Mouse (Mus musculus) myocyte (in vitro differentiated cells): ENCODE results near the gene Coa4. TPM values are rescaled to one million over a fixed set of nuclear protein-coding genes. Genes with fewer than 3 reads are reported as not detected.

ENCODE experiments used
- H3K27me3 ChIP-seq: one replicate; pipeline ENCODE4 v1.6.1; 2011; ENCODE audit not compliant: control insufficient read depth, insufficient read depth, insufficient read length
- H3K36me3 ChIP-seq: one replicate; pipeline ENCODE4 v1.6.1; 2011; ENCODE audit not compliant: control insufficient read depth, insufficient read depth
- H3K4me2 ChIP-seq: one replicate; pipeline ENCODE4 v1.6.1; 2011; ENCODE audit warnings: low read depth, control low read depth
- H3K4me3 ChIP-seq: one replicate; pipeline ENCODE4 v1.5.1; 2011; ENCODE audit warnings: mild to moderate bottlenecking, control low read depth, moderate library complexity
- H3K79me2 ChIP-seq: one replicate; pipeline ENCODE4 v1.6.1; 2011; ENCODE audit not compliant: control insufficient read depth, insufficient read depth
- H3ac ChIP-seq: one replicate; pipeline ENCODE4 v1.6.1; 2011; ENCODE audit not compliant: control insufficient read depth, insufficient read length
- CEBPB ChIP-seq: IDR thresholded peaks from 2 replicates; pipeline ENCODE4 v1.6.1; 2011; ENCODE audit warnings: mild to moderate bottlenecking, moderate library complexity; ENCODE audit not compliant: poor library complexity, insufficient read depth, severe bottlenecking
- E2F4 ChIP-seq: IDR thresholded peaks from one replicate; pipeline ENCODE4 v1.6.1; 2011; ENCODE audit warnings: mild to moderate bottlenecking, control low read depth, moderate library complexity; ENCODE audit not compliant: insufficient read depth
- MAX ChIP-seq: IDR thresholded peaks from one replicate; pipeline ENCODE4 v1.6.1; 2011; ENCODE audit warnings: low read depth, mild to moderate bottlenecking, control low read depth
- MYOD1 ChIP-seq, 3 experiments: IDR thresholded peaks; one replicate each; pipeline ENCODE4 v1.6.1; 2011; ENCODE audit warnings: control low read depth in 2 of 3, low read depth in 2 of 3, mild to moderate bottlenecking in 2 of 3, moderate library complexity in 1 of 3; ENCODE audit not compliant: insufficient read length in 2 of 3, control insufficient read depth in 1 of 3
- MYOG ChIP-seq, 3 experiments: IDR thresholded peaks; one replicate each; pipeline ENCODE4 v1.6.1; 2011; ENCODE audit warnings: control low read depth in 2 of 3, low read depth in 2 of 3, mild to moderate bottlenecking in 2 of 3; ENCODE audit not compliant: insufficient read length in 2 of 3, control insufficient read depth in 1 of 3, insufficient read depth in 1 of 3
- POLR2A ChIP-seq: IDR thresholded peaks from one replicate; pipeline ENCODE4 v1.6.1; 2011; ENCODE audit warnings: low read depth, mild to moderate bottlenecking, control low read depth, moderate library complexity; ENCODE audit not compliant: insufficient read length
- POLR2AphosphoS2 ChIP-seq: IDR thresholded peaks from one replicate; pipeline ENCODE4 v1.6.1; 2011; ENCODE audit warnings: low read depth, control low read depth; ENCODE audit not compliant: insufficient read length
- REST ChIP-seq: IDR thresholded peaks from one replicate; pipeline ENCODE4 v1.6.1; 2011; ENCODE audit warnings: mild to moderate bottlenecking, control low read depth, moderate library complexity; ENCODE audit not compliant: insufficient read depth, insufficient read length
- SRF ChIP-seq: IDR thresholded peaks from one replicate; pipeline ENCODE4 v1.6.1; 2011; ENCODE audit warnings: low read depth; ENCODE audit not compliant: control insufficient read depth, insufficient read length
- TCF12 ChIP-seq: IDR thresholded peaks from one replicate; pipeline ENCODE4 v1.6.1; 2011; ENCODE audit warnings: mild to moderate bottlenecking, control low read depth; ENCODE audit not compliant: poor library complexity, insufficient read depth, severe bottlenecking
- TCF3 ChIP-seq: IDR thresholded peaks from one replicate; pipeline ENCODE4 v1.6.1; 2011; ENCODE audit warnings: low read depth, control low read depth; ENCODE audit not compliant: insufficient read length
- USF1 ChIP-seq: IDR thresholded peaks from one replicate; pipeline ENCODE4 v1.6.1; 2011; ENCODE audit warnings: low read depth, mild to moderate bottlenecking, control low read depth, moderate library complexity
- polyA plus RNA-seq: library from polyadenylated mRNA; unstranded; fragments of >200 nt; fragmentation: generic; extraction: Trizol; gene quantifications from one replicate; pipeline ENCODE4 v1.2.1, GENCODE M21; 2012; ENCODE audit warnings: missing spikeins

Coa4 gene
- polyA plus RNA-seq, 1 experiment, result 15.5 TPM

DNA sequence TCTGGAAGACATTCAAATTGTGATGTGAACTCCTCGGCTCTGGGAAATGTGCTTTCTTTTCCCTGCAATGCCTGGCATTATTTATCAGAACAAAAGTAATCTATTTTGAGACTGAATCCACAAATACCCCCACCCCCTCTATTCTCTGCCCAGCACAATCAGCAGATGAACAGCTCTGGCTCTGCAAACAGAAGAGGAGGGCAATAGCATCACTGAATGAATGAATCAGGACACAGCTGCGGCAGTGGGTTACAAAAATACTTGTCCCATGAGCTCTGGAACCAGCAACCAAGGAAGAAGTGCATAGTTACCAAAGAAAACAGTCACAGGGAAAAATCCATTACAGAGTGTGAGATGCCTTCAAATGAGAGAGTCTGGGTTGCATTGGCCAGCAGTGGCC, 41.9 kb downstream of the Coa4 start:
- H3K4me2 ChIP-seq, result no peak overlapping the region
- H3ac ChIP-seq, result no peak overlapping the region
- H3K4me3 ChIP-seq, result no peak overlapping the region
- H3K27me3 ChIP-seq, result no peaks in the 10 kb centered on the region
- no peak for TF ChIP-seq USF1
- peak in 1 of 3 experiments; percentile 9 for TF ChIP-seq MYOD1 (IDR thresholded peaks at IDR 0.05; ENCODE audit: control insufficient read depth in 1 of 3, insufficient read length in 2 of 3, low read depth in 2 of 3)
- no peak for TF ChIP-seq SRF
- H3K36me3 ChIP-seq, result no peaks in the 10 kb centered on the region
- H3K79me2 ChIP-seq, result peaks cover 6% of the 10 kb centered on the region

- Histone ChIP-seq H3ac (peak overlapping the region; percentile 48), H3K36me3 (no peaks in the 10 kb centered on the region), H3K27me3 (no peaks in the 10 kb centered on the region), H3K4me2 (peak overlapping the region; percentile 81), H3K79me2 (peaks cover 6% of the 10 kb centered on the region), H3K4me3 (peak overlapping the region; percentile 30)
- TF ChIP-seq CEBPB (no peak), POLR2A (no peak), POLR2AphosphoS2 (no peak), MYOD1 (IDR thresholded peaks at IDR 0.05; ENCODE audit: control insufficient read depth in 1 of 3, insufficient read length in 2 of 3, low read depth in 2 of 3) (no peak), TCF12 (no peak), USF1 (no peak), MAX (no peak), E2F4 (no peak), TCF3 (no peak)
Measured at GRCm38 (mm10) chr7:100582235-100582634, 45.4 kb downstream of the Coa4 start.

GRCm38 (mm10) chr7:100582727-100583236, 45.9 kb downstream of the Coa4 start:
- no peaks in the 10 kb centered on the region for H3K27me3 ChIP-seq
- peak overlapping the region; percentile 48 for H3ac ChIP-seq
- peaks cover 6% of the 10 kb centered on the region for H3K79me2 ChIP-seq
- H3K4me3 ChIP-seq, result peak overlapping the region; percentile 30
- peak overlapping the region; percentile 81 for H3K4me2 ChIP-seq
- H3K36me3 ChIP-seq, result no peaks in the 10 kb centered on the region
- TF ChIP-seq CEBPB, result no peak
- TF ChIP-seq POLR2AphosphoS2, result peak; percentile 66
- peak in 1 of 3 experiments; percentile 35 for TF ChIP-seq MYOG (IDR thresholded peaks at IDR 0.05; ENCODE audit: control insufficient read depth in 1 of 3, insufficient read depth in 1 of 3, insufficient read length in 2 of 3, low read depth in 2 of 3)
- TF ChIP-seq POLR2A, result peak; percentile 44
- TF ChIP-seq SRF, result no peak
- TF ChIP-seq TCF3, result no peak

- Histone ChIP-seq H3K27me3 (no peaks in the 10 kb centered on the region), H3K36me3 (no peaks in the 10 kb centered on the region), H3K4me2 (peak overlapping the region; percentile 66), H3K79me2 (no peaks in the 10 kb centered on the region), H3K4me3 (no peak overlapping the region), H3ac (no peak overlapping the region)
- TF ChIP-seq MYOD1 (IDR thresholded peaks at IDR 0.05; ENCODE audit: control insufficient read depth in 1 of 3, insufficient read length in 2 of 3, low read depth in 2 of 3), result no peak
- TF ChIP-seq POLR2A, result no peak
- TF ChIP-seq CEBPB, result no peak
- no peak for TF ChIP-seq POLR2AphosphoS2
- TF ChIP-seq USF1, result no peak
- TF ChIP-seq TCF3, result no peak
- TF ChIP-seq TCF12, result no peak
- no peak for TF ChIP-seq SRF
- no peak for TF ChIP-seq MAX
- TF ChIP-seq MYOG (IDR thresholded peaks at IDR 0.05; ENCODE audit: control insufficient read depth in 1 of 3, insufficient read depth in 1 of 3, insufficient read length in 2 of 3, low read depth in 2 of 3), result no peak
- no peak for TF ChIP-seq REST
- no peak for TF ChIP-seq E2F4
Measured at GRCm38 (mm10) chr7:100589816-100590215, 52.9 kb downstream of the Coa4 start.

Other genes starting within 250 kb of the Coa4 start
- 6.0 TPM for gene C2cd3, start 164.8 kb upstream of the Coa4 start, polyA plus RNA-seq
- gene Ppme1, start 164.8 kb upstream of the Coa4 start, polyA plus RNA-seq, result 46.8 TPM
- 2.2 TPM for gene Ucp3, start 64.1 kb upstream of the Coa4 start, polyA plus RNA-seq
- gene Ucp2, start 43.7 kb upstream of the Coa4 start, polyA plus RNA-seq, result 387 TPM
- 0.46 TPM for gene Dnajb13, start 22.1 kb upstream of the Coa4 start, polyA plus RNA-seq
- 48.5 TPM for gene Rab6a, start 70.3 kb downstream of the Coa4 start, polyA plus RNA-seq
- gene Mrpl48, start 71.2 kb downstream of the Coa4 start, polyA plus RNA-seq, result 34.4 TPM
- gene Plekhb1, start 125.3 kb downstream of the Coa4 start, polyA plus RNA-seq, result 1.9 TPM
- gene Fam168a, start 169.6 kb downstream of the Coa4 start, polyA plus RNA-seq, result 21.7 TPM